Comparison of ENCODE assay signal across 8 mouse cellular contexts in genomic region chr19:60144336-60144989, GRCm38 (mm10).
DNase-seq lines count a peak whose midpoint lies in the region; ATAC-seq and TF ChIP-seq lines count a peak whose summit lies in the region.

No protein-coding gene starts in this region.

- H3K27me3 ChIP-seq in heart, embryonic 12.5 days (replicated peaks) = peaks cover 61% of the 10 kb centered on the region
- H3K27me3 ChIP-seq in kidney, embryonic 16.5 days (ENCODE audit: insufficient read depth, low read length) = peaks cover 25% of the 10 kb centered on the region
- peaks cover 25% of the 10 kb centered on the region for H3K27me3 ChIP-seq in myocyte (ENCODE audit: control insufficient read depth, insufficient read depth, insufficient read length)

- no peak for TF ChIP-seq POLR2A in myocyte (IDR thresholded peaks at IDR 0.05; ENCODE audit: insufficient read length, low read depth)

- H3K27ac ChIP-seq in brown adipose tissue, adult 24 weeks (replicated peaks; ENCODE audit: low read depth, low read length) = no peak overlapping the region
- no peak overlapping the region for H3K27ac ChIP-seq in heart, embryonic 12.5 days (ENCODE audit: poor library complexity, severe bottlenecking)
- H3K27ac ChIP-seq in kidney, embryonic 16.5 days (ENCODE audit: low read length) = no peak overlapping the region

- 9% methylated on average over 20 of the region's 20 CpGs for whole genome bisulfite sequencing in heart, embryonic 12.5 days
- 4% methylated on average over 20 of the region's 20 CpGs for WGBS in kidney, embryonic 16.5 days

- H3K79me2 ChIP-seq in myocyte (ENCODE audit: control insufficient read depth, insufficient read depth) = no peaks in the 10 kb centered on the region

- H3K4me1 ChIP-seq in brown adipose tissue, adult 24 weeks (ENCODE audit: control insufficient read depth, insufficient read depth, insufficient read length, low read length) = no peaks in the 10 kb centered on the region
- no peaks in the 10 kb centered on the region for H3K4me1 ChIP-seq in heart, embryonic 12.5 days (replicated peaks)
- peaks cover 28% of the 10 kb centered on the region for H3K4me1 ChIP-seq in kidney, embryonic 16.5 days (ENCODE audit: insufficient read depth, low read length)

- ATAC-seq in CD4-positive, CD25-positive, alpha-beta regulatory T cell, adult 4 months = peak; percentile 80
- ATAC-seq in heart, embryonic 12.5 days (ENCODE audit: insufficient number of reproducible peaks, low FRiP score) = no peak
- ATAC-seq in kidney, embryonic 16.5 days (ENCODE audit: low FRiP score, low TSS enrichment) = peak; percentile 67; the same call in 1 of the 2 replicates

- 0 out of 2 replicates have a peak overlapping the region, but pooled peaks have one; percentile 6 for H3K9ac ChIP-seq in heart, embryonic 12.5 days
- H3K9ac ChIP-seq in kidney, embryonic 16.5 days (replicated peaks; ENCODE audit: low read length) = peak overlapping the region; percentile 13

- DNase-seq in fat pad, adult 2 months (ENCODE audit: extremely low read depth, low read depth, low spot score) = peak; percentile 3
- peak; percentile 80 for DNase-seq in liver
- peak; percentile 62 to 85 for DNase-seq in spleen, postnatal 4 days (ENCODE audit: low spot score in 2 of 2)

- no peaks in the 10 kb centered on the region for H3K9me3 ChIP-seq in heart, embryonic 12.5 days (replicated peaks)
- no peaks in the 10 kb centered on the region for H3K9me3 ChIP-seq in kidney, embryonic 16.5 days (ENCODE audit: low read length)

- no peak overlapping the region for H3ac ChIP-seq in myocyte (ENCODE audit: control insufficient read depth, insufficient read length)

- H3K4me3 ChIP-seq in brown adipose tissue, adult 24 weeks (ENCODE audit: insufficient read depth, low read depth, low read length) = peak overlapping the region; percentile 19
- peak overlapping the region; percentile 31 for H3K4me3 ChIP-seq in heart, embryonic 12.5 days
- peak overlapping the region; percentile 34 for H3K4me3 ChIP-seq in kidney, embryonic 16.5 days (ENCODE audit: low read length)
- no peak overlapping the region for H3K4me3 ChIP-seq in myocyte

- peak overlapping the region; percentile 66 for H3K4me2 ChIP-seq in heart, embryonic 12.5 days
- H3K4me2 ChIP-seq in kidney, embryonic 16.5 days (replicated peaks; ENCODE audit: low read depth, low read length) = peak overlapping the region; percentile 53
- peak overlapping the region; percentile 56 for H3K4me2 ChIP-seq in myocyte (ENCODE audit: low read depth)

- no peaks in the 10 kb centered on the region for H3K36me3 ChIP-seq in heart, embryonic 12.5 days
- H3K36me3 ChIP-seq in kidney, embryonic 16.5 days (ENCODE audit: insufficient read depth, low read length) = no peaks in the 10 kb centered on the region
- H3K36me3 ChIP-seq in myocyte (ENCODE audit: control insufficient read depth, insufficient read depth) = no peaks in the 10 kb centered on the region

TF ChIP-seq in myocyte, 11 proteins besides CTCF, POLR2A, EP300 and RAD21:
- TF ChIP-seq E2F4 (IDR thresholded peaks at IDR 0.05; ENCODE audit: insufficient read depth) (no peak), TCF3 (IDR thresholded peaks at IDR 0.05; ENCODE audit: insufficient read length, low read depth) (no peak), MYOG (IDR thresholded peaks at IDR 0.05; ENCODE audit: control insufficient read depth in 1 of 3, insufficient read depth in 1 of 3, insufficient read length in 2 of 3, low read depth in 2 of 3) (no peak), MAX (IDR thresholded peaks at IDR 0.05; ENCODE audit: low read depth) (no peak), POLR2AphosphoS2 (IDR thresholded peaks at IDR 0.05; ENCODE audit: insufficient read length, low read depth) (no peak)

Comparison
In these comparisons a context has a peak if more than half of its experiments do, and no peak if none do; other contexts are left out.
1. DNase-seq: peak in every context shown above with its lines; median percentile 80 in liver; 74 in spleen, postnatal 4 days; 3 in fat pad, adult 2 months.